Mouse (Mus musculus): ENCODE data around the gene Pde11a. TPM values are rescaled to one million over a fixed set of nuclear protein-coding genes. Genes with fewer than 3 reads are reported as not detected.
"Not testable (repeated sequence)": the region's sequence is repeated elsewhere in the genome, so short reads cannot be mapped to it uniquely, and the experiment has no call there.

The Pde11a gene
- polyA plus RNA-seq, 1 experiment from 2014 or later = 0.40 TPM

GRCm38 (mm10) chr2:75989694-75990093 is 348.9 kb downstream of the Pde11a start:
- no peaks in the 10 kb centered on the region for H3K9me3 ChIP-seq (ENCODE audit: control insufficient read depth, low read length)
- DNase-seq (ENCODE audit: low spot score) = no peak
- H3K4me1 ChIP-seq (replicated peaks; ENCODE audit: control insufficient read depth, insufficient read depth, low read length) = no peaks in the 10 kb centered on the region
- H3K27me3 ChIP-seq (replicated peaks; ENCODE audit: control insufficient read depth, insufficient read depth, low read length) = no peaks in the 10 kb centered on the region
- no peak overlapping the region for H3K9ac ChIP-seq (ENCODE audit: low read depth, low read length)
- no peak for ATAC-seq (replicated peaks; ENCODE audit: low FRiP score)
- H3K4me3 ChIP-seq (ENCODE audit: low read depth, low read length) = no peak overlapping the region
- no peak overlapping the region for H3K27ac ChIP-seq (ENCODE audit: low read depth, low read length)
- H3K36me3 ChIP-seq (ENCODE audit: control insufficient read depth, insufficient read depth, low read length) = no peaks in the 10 kb centered on the region
- no peak overlapping the region for H3K4me2 ChIP-seq
- 67% methylated on average over 4 of the region's 4 CpGs for WGBS

DNA sequence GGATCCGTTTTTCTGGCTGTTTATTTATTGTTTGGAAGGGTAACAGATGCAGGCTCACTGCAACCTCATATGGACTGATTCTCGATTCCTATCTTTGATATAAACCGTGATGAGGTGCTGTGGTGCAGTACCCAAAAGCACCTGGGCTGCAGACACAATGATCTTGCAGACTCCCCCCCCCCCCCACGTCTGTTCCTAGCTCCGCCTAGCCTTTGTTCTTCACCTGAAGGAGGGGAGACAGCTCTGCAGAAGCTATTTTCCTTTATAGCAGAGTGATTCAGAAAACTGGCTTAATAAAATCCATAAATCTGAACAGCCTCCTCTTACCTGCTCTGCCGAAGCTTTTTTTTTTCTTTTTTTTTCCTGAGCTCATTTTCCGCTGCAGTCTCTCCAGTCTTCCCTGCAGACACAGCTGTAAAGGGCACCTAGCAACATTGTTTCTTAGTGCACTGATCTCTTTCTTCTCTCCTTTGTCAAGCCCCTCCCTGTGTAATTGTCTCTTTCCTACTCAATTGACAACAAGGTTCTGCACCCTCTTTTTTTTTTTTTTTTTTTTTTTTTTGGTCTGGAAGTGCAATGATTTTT is 349.7 kb downstream of the Pde11a start:
- Histone ChIP-seq H3K9me3 (ENCODE audit: control insufficient read depth, low read length) (no peaks in the 10 kb centered on the region), H3K27me3 (replicated peaks; ENCODE audit: control insufficient read depth, insufficient read depth, low read length) (no peaks in the 10 kb centered on the region), H3K4me3 (ENCODE audit: low read depth, low read length) (no peak overlapping the region), H3K4me2 (no peak overlapping the region), H3K27ac (ENCODE audit: low read depth, low read length) (no peak overlapping the region), H3K9ac (ENCODE audit: low read depth, low read length) (no peak overlapping the region), H3K4me1 (replicated peaks; ENCODE audit: control insufficient read depth, insufficient read depth, low read length) (no peaks in the 10 kb centered on the region), H3K36me3 (ENCODE audit: control insufficient read depth, insufficient read depth, low read length) (no peaks in the 10 kb centered on the region)
- WGBS = 53% methylated on average over 7 of the region's 7 CpGs
- ATAC-seq (replicated peaks; ENCODE audit: low FRiP score) = no peak
- no peak for DNase-seq (ENCODE audit: low spot score)

DNA sequence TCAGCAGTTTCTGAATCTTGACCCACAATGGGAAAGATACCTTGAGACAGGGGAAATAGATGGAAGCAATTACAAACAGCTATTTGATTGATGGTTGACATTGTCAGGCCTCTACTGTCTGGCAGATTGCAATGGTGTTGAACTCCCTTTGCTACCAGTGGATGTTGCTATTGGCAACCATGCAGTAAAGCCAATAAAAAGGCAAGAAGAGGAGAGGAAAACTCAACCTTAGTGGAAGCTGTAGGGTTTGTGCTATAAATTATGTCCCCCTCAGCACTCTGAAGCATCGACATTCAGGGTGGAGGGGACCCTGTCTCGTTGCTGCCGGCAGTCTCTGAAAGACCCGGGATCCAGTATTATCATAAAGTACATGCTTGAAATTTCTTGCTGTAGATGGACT is 350.2 kb downstream of the Pde11a start:
- WGBS = 49% methylated on average over 4 of the region's 4 CpGs
- no peak overlapping the region for H3K27ac ChIP-seq (ENCODE audit: low read depth, low read length)
- H3K9ac ChIP-seq (ENCODE audit: low read depth, low read length) = no peak overlapping the region
- no peak for ATAC-seq (replicated peaks; ENCODE audit: low FRiP score)
- no peaks in the 10 kb centered on the region for H3K9me3 ChIP-seq (ENCODE audit: control insufficient read depth, low read length)
- DNase-seq (ENCODE audit: low spot score) = no peak
- H3K4me1 ChIP-seq (replicated peaks; ENCODE audit: control insufficient read depth, insufficient read depth, low read length) = no peaks in the 10 kb centered on the region
- H3K36me3 ChIP-seq (ENCODE audit: control insufficient read depth, insufficient read depth, low read length) = no peaks in the 10 kb centered on the region
- no peak overlapping the region for H3K4me2 ChIP-seq
- H3K4me3 ChIP-seq (ENCODE audit: low read depth, low read length) = no peak overlapping the region
- H3K27me3 ChIP-seq (replicated peaks; ENCODE audit: control insufficient read depth, insufficient read depth, low read length) = no peaks in the 10 kb centered on the region

DNA sequence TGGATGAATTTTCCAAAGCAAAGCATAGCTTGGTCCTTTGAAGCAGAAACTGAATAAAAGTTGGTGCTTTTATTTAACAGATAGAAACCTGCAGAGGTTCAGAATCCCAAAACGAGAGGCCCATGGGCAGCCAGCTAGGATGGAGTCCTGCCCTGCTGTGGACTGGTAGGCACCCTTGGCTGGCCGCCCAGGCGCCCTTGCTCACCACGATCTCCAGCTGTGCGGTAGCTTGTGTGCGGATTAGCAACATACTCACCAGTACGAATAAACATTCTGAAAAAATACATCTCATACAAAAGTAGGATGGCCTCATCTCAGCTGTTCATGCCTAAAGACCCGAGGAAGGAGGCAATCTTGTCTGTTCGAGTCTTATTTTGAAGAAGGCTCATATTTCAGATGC is 350.8 kb downstream of the Pde11a start:
- no peak for ATAC-seq (replicated peaks; ENCODE audit: low FRiP score)
- DNase-seq (ENCODE audit: low spot score) = no peak
- Histone ChIP-seq H3K4me2 (no peak overlapping the region), H3K4me1 (replicated peaks; ENCODE audit: control insufficient read depth, insufficient read depth, low read length) (no peaks in the 10 kb centered on the region), H3K27me3 (replicated peaks; ENCODE audit: control insufficient read depth, insufficient read depth, low read length) (no peaks in the 10 kb centered on the region), H3K27ac (ENCODE audit: low read depth, low read length) (no peak overlapping the region), H3K9ac (ENCODE audit: low read depth, low read length) (no peak overlapping the region), H3K9me3 (ENCODE audit: control insufficient read depth, low read length) (no peaks in the 10 kb centered on the region), H3K36me3 (ENCODE audit: control insufficient read depth, insufficient read depth, low read length) (no peaks in the 10 kb centered on the region), H3K4me3 (ENCODE audit: low read depth, low read length) (no peak overlapping the region)
- WGBS = 77% methylated on average over 9 of the region's 9 CpGs

DNA sequence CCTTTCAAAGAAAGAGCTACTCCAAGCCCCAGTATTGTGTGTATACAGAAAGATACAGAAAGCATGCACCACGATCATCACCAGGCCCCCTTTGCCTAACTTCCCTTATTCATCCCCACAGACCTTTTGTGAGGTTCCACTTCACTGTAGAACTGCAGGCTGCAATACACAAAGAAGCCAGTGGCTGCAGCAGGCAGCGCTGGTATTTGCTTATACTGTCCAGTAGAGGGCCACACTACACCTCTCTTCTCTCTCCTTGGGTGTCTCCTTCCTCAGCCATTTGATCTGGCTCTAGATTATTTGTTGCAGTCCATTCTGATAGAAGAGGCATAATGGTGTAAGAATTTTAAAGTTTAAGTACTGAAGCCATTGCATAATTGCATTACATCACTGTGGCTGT is 353.4 kb downstream of the Pde11a start:
- H3K9ac ChIP-seq (ENCODE audit: low read depth, low read length) = no peak overlapping the region

GRCm38 (mm10) chr2:75983847-75984246 is 354.7 kb downstream of the Pde11a start:
- H3K4me3 ChIP-seq (ENCODE audit: low read depth, low read length) = no peak overlapping the region
- DNase-seq (ENCODE audit: low spot score) = no peak
- no peak overlapping the region for H3K4me2 ChIP-seq
- no peaks in the 10 kb centered on the region for H3K27me3 ChIP-seq (replicated peaks; ENCODE audit: control insufficient read depth, insufficient read depth, low read length)
- no peaks in the 10 kb centered on the region for H3K4me1 ChIP-seq (replicated peaks; ENCODE audit: control insufficient read depth, insufficient read depth, low read length)
- no peak for ATAC-seq (replicated peaks; ENCODE audit: low FRiP score)
- H3K9me3 ChIP-seq (ENCODE audit: control insufficient read depth, low read length) = no peaks in the 10 kb centered on the region
- 81% methylated on average over 3 of the region's 3 CpGs for WGBS
- no peak overlapping the region for H3K9ac ChIP-seq (ENCODE audit: low read depth, low read length)
- no peak overlapping the region for H3K27ac ChIP-seq (ENCODE audit: low read depth, low read length)
- no peaks in the 10 kb centered on the region for H3K36me3 ChIP-seq (ENCODE audit: control insufficient read depth, insufficient read depth, low read length)

More for the DNA sequence above, 353.4 kb downstream of the Pde11a start:
- DNase-seq (ENCODE audit: low spot score) (no peak), ATAC-seq (replicated peaks; ENCODE audit: low FRiP score) (0 out of 2 replicates have a peak, but pooled peaks have one; percentile 44)
- Histone ChIP-seq H3K27me3 (replicated peaks; ENCODE audit: control insufficient read depth, insufficient read depth, low read length) (no peaks in the 10 kb centered on the region), H3K4me2 (no peak overlapping the region), H3K4me3 (ENCODE audit: low read depth, low read length) (no peak overlapping the region), H3K27ac (ENCODE audit: low read depth, low read length) (no peak overlapping the region), H3K4me1 (replicated peaks; ENCODE audit: control insufficient read depth, insufficient read depth, low read length) (no peaks in the 10 kb centered on the region), H3K9me3 (ENCODE audit: control insufficient read depth, low read length) (no peaks in the 10 kb centered on the region), H3K36me3 (ENCODE audit: control insufficient read depth, insufficient read depth, low read length) (no peaks in the 10 kb centered on the region)
- 4% methylated on average over 2 of the region's 2 CpGs for WGBS

GRCm38 (mm10) chr2:75983091-75983490 is 355.5 kb downstream of the Pde11a start:
- Histone ChIP-seq H3K4me1 (replicated peaks; ENCODE audit: control insufficient read depth, insufficient read depth, low read length) (no peaks in the 10 kb centered on the region), H3K9me3 (ENCODE audit: control insufficient read depth, low read length) (no peaks in the 10 kb centered on the region), H3K36me3 (ENCODE audit: control insufficient read depth, insufficient read depth, low read length) (no peaks in the 10 kb centered on the region), H3K9ac (ENCODE audit: low read depth, low read length) (no peak overlapping the region), H3K4me2 (no peak overlapping the region), H3K4me3 (ENCODE audit: low read depth, low read length) (no peak overlapping the region), H3K27me3 (replicated peaks; ENCODE audit: control insufficient read depth, insufficient read depth, low read length) (no peaks in the 10 kb centered on the region), H3K27ac (ENCODE audit: low read depth, low read length) (no peak overlapping the region)
- no peak for DNase-seq (ENCODE audit: low spot score)
- WGBS = 89% methylated on average over 3 of the region's 3 CpGs
- no peak for ATAC-seq (replicated peaks; ENCODE audit: low FRiP score)

DNA sequence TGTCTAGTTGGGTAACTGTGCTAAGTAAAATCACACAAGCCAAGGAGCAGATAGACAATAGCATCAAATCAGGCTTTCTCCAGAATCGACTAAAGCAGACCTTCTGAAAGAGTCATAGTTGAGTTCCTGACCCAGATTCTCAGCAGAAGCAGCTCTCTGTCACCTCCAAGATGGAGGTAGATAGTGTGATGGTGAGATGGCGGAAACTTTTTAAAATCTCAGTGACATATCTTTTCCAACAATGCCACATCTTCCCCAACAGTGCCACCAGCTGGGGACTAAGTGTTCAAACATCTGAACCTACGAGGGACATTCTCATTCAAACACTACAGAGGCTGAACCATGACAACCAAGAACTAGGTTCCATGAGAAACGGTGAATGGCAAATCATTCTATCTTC is 355.9 kb downstream of the Pde11a start:
- H3K9me3 ChIP-seq (ENCODE audit: control insufficient read depth, low read length) = no peaks in the 10 kb centered on the region
- WGBS = 88% methylated on average over 4 of the region's 4 CpGs
- DNase-seq (ENCODE audit: low spot score) = no peak
- H3K4me3 ChIP-seq (ENCODE audit: low read depth, low read length) = no peak overlapping the region
- H3K9ac ChIP-seq (ENCODE audit: low read depth, low read length) = no peak overlapping the region
- ATAC-seq (replicated peaks; ENCODE audit: low FRiP score) = no peak
- H3K4me1 ChIP-seq (replicated peaks; ENCODE audit: control insufficient read depth, insufficient read depth, low read length) = no peaks in the 10 kb centered on the region
- H3K36me3 ChIP-seq (ENCODE audit: control insufficient read depth, insufficient read depth, low read length) = no peaks in the 10 kb centered on the region
- H3K27me3 ChIP-seq (replicated peaks; ENCODE audit: control insufficient read depth, insufficient read depth, low read length) = no peaks in the 10 kb centered on the region
- no peak overlapping the region for H3K4me2 ChIP-seq
- no peak overlapping the region for H3K27ac ChIP-seq (ENCODE audit: low read depth, low read length)

GRCm38 (mm10) chr2:75981440-75982081 is 357.0 kb downstream of the Pde11a start, which contains the start of gene Ttc30a1:
Gene Ttc30a1 (minus strand): TSS chr2:75981967.
- not testable (repeated sequence) for H3K27ac ChIP-seq (ENCODE audit: low read depth, low read length); H3K4me1 ChIP-seq (replicated peaks; ENCODE audit: control insufficient read depth, insufficient read depth, low read length); H3K36me3 ChIP-seq (ENCODE audit: control insufficient read depth, insufficient read depth, low read length); H3K9me3 ChIP-seq (ENCODE audit: control insufficient read depth, low read length); H3K27me3 ChIP-seq (replicated peaks; ENCODE audit: control insufficient read depth, insufficient read depth, low read length)
- Histone ChIP-seq H3K4me3 (ENCODE audit: low read depth, low read length) (peak within 1 kb of the TSS; percentile 45), H3K4me2 (peak within 1 kb of the TSS; percentile 73), H3K9ac (ENCODE audit: low read depth, low read length) (peak within 1 kb of the TSS; percentile 46; the same call in 1 of the 2 replicates)
- DNase-seq (ENCODE audit: low spot score) (peak; percentile 80), ATAC-seq (replicated peaks; ENCODE audit: low FRiP score) (peak; percentile 77)
- WGBS = 2% methylated on average over 28 of the region's 34 CpGs
